Mouse (Mus musculus) spleen, postnatal 36 days (tissue): ENCODE measurements at regions not wholly inside any gene's neighbourhood (a gene's known extent, or its start where the extent isn't known, plus 50 kb on each side); places are given as distances from the start of the nearest gene placed in this dataset.

Experiments used
- DNase-seq, 2 experiments: peaks; one replicate each; pipeline ENCODE4 v3.0.0; 2022; ENCODE audit warnings: low spot score in 2 of 2, mixed read lengths in 1 of 2

- no peak for DNase-seq
Observed at GRCm38 (mm10) chr12:118549071-118549470, 247.8 kb upstream of the Sp4 start.

GRCm38 (mm10) chr12:118540336-118540735 lies 239.1 kb upstream of the Sp4 start:
- DNase-seq, result no peak

GRCm38 (mm10) chr12:118530514-118530913 lies 229.3 kb upstream of the Sp4 start:
- no peak for DNase-seq

- DNase-seq, result no peak
Observed at GRCm38 (mm10) chr12:118529428-118530361, 228.5 kb upstream of the Sp4 start.

GRCm38 (mm10) chr12:118521770-118522169 lies 220.5 kb upstream of the Sp4 start:
- DNase-seq, result no peak

GRCm38 (mm10) chr12:118521329-118521728 lies 220.1 kb upstream of the Sp4 start:
- DNase-seq, result no peak

- DNase-seq, result no peak
Observed at GRCm38 (mm10) chr12:118519801-118520327, 218.6 kb upstream of the Sp4 start.

- DNase-seq, result no peak
Observed at GRCm38 (mm10) chr12:118510989-118511388, 209.7 kb upstream of the Sp4 start.

GRCm38 (mm10) chr12:118508972-118509917 lies 208.0 kb upstream of the Sp4 start:
- DNase-seq, result no peak

- no peak for DNase-seq
Observed at GRCm38 (mm10) chr12:118500392-118500791, 199.2 kb upstream of the Sp4 start.

GRCm38 (mm10) chr12:118488038-118488437 lies 186.8 kb upstream of the Sp4 start:
- DNase-seq, result no peak

- DNase-seq, result no peak
Observed at GRCm38 (mm10) chr12:118486434-118486833, 185.2 kb upstream of the Sp4 start.

GRCm38 (mm10) chr12:118481347-118481746 lies 180.1 kb upstream of the Sp4 start:
- no peak for DNase-seq

GRCm38 (mm10) chr12:118474732-118475131 lies 173.5 kb upstream of the Sp4 start:
- no peak for DNase-seq

- DNase-seq, result no peak
Observed at GRCm38 (mm10) chr12:118466837-118467236, 165.6 kb upstream of the Sp4 start.

GRCm38 (mm10) chr12:118457493-118458408 lies 156.5 kb upstream of the Sp4 start:
- DNase-seq, result no peak

- no peak for DNase-seq
Observed at GRCm38 (mm10) chr12:118455609-118456008, 154.4 kb upstream of the Sp4 start.

- no peak for DNase-seq
Observed at GRCm38 (mm10) chr12:118439626-118440025, 138.4 kb upstream of the Sp4 start.

GRCm38 (mm10) chr12:118438882-118439281 lies 137.6 kb upstream of the Sp4 start:
- no peak for DNase-seq

- DNase-seq, result no peak
Observed at GRCm38 (mm10) chr12:118432703-118433102, 131.5 kb upstream of the Sp4 start.

- peak; percentile 31 to 41 for DNase-seq
Observed at GRCm38 (mm10) chr12:118428384-118428783, 127.1 kb upstream of the Sp4 start.
